Mouse (Mus musculus) cerebellum, adult 8-10 months (tissue): ENCODE results near the gene Erg.
A peak's percentile ranks its signal among the peaks of the same experiment; 100 is the strongest.

ENCODE experiments used
- DNase-seq: peaks from one replicate; pipeline ENCODE4 v3.0.0; 2022

Gene Erg

GRCm38 (mm10) chr16:95344961-95345360 is 241.4 kb downstream of the Erg start:
- DNase-seq: no peak

GRCm38 (mm10) chr16:95342030-95342429 is 244.4 kb downstream of the Erg start:
- no peak for DNase-seq

- DNase-seq: peak; percentile 82
These were observed 245.3 kb downstream of the Erg start for GRCm38 (mm10) chr16:95340885-95341791.

- no peak for DNase-seq
These were observed 254.2 kb downstream of the Erg start for GRCm38 (mm10) chr16:95332159-95332558.

- no peak for DNase-seq
These were observed 264.3 kb downstream of the Erg start for GRCm38 (mm10) chr16:95321945-95322625.
